Mouse (Mus musculus) bone marrow macrophage, adult 2 months (primary cell): ENCODE measurements around the gene Olfr435.

Experiments used
- CTCF ChIP-seq: IDR thresholded peaks from 2 replicates; pipeline ENCODE4 v1.5.1; 2012; ENCODE audit warnings: low read depth, mild to moderate bottlenecking, low read length, moderate library complexity
- POLR2A ChIP-seq: IDR thresholded peaks from 2 replicates; pipeline ENCODE4 v1.6.1; 2012; ENCODE audit warnings: mild to moderate bottlenecking, low read depth, low read length, borderline replicate concordance

GRCm38 (mm10) chr6:43242061-43242460 is 45.1 kb downstream of the Olfr435 start:
- no peak for TF ChIP-seq POLR2A
- no peak for TF ChIP-seq CTCF
